Mouse (Mus musculus) myocyte (in vitro differentiated cells): ENCODE measurements at regions not wholly inside any gene's neighbourhood (a gene's known extent, or its start where the extent isn't known, plus 50 kb on each side); places are given as distances from the start of the nearest gene placed in this dataset.

Experiments used
- CEBPB ChIP-seq: IDR thresholded peaks from 2 replicates; pipeline ENCODE4 v1.6.1; 2011; ENCODE audit warnings: mild to moderate bottlenecking, moderate library complexity; ENCODE audit not compliant: poor library complexity, insufficient read depth, severe bottlenecking
- E2F4 ChIP-seq: IDR thresholded peaks from one replicate; pipeline ENCODE4 v1.6.1; 2011; ENCODE audit warnings: mild to moderate bottlenecking, control low read depth, moderate library complexity; ENCODE audit not compliant: insufficient read depth
- MAX ChIP-seq: IDR thresholded peaks from one replicate; pipeline ENCODE4 v1.6.1; 2011; ENCODE audit warnings: low read depth, mild to moderate bottlenecking, control low read depth
- MYOD1 ChIP-seq, 3 experiments: IDR thresholded peaks; one replicate each; pipeline ENCODE4 v1.6.1; 2011; ENCODE audit warnings: control low read depth in 2 of 3, low read depth in 2 of 3, mild to moderate bottlenecking in 2 of 3, moderate library complexity in 1 of 3; ENCODE audit not compliant: insufficient read length in 2 of 3, control insufficient read depth in 1 of 3
- POLR2A ChIP-seq: IDR thresholded peaks from one replicate; pipeline ENCODE4 v1.6.1; 2011; ENCODE audit warnings: low read depth, mild to moderate bottlenecking, control low read depth, moderate library complexity; ENCODE audit not compliant: insufficient read length
- POLR2AphosphoS2 ChIP-seq: IDR thresholded peaks from one replicate; pipeline ENCODE4 v1.6.1; 2011; ENCODE audit warnings: low read depth, control low read depth; ENCODE audit not compliant: insufficient read length
- TCF12 ChIP-seq: IDR thresholded peaks from one replicate; pipeline ENCODE4 v1.6.1; 2011; ENCODE audit warnings: mild to moderate bottlenecking, control low read depth; ENCODE audit not compliant: poor library complexity, insufficient read depth, severe bottlenecking
- TCF3 ChIP-seq: IDR thresholded peaks from one replicate; pipeline ENCODE4 v1.6.1; 2011; ENCODE audit warnings: low read depth, control low read depth; ENCODE audit not compliant: insufficient read length
- USF1 ChIP-seq: IDR thresholded peaks from one replicate; pipeline ENCODE4 v1.6.1; 2011; ENCODE audit warnings: low read depth, mild to moderate bottlenecking, control low read depth, moderate library complexity

DNA sequence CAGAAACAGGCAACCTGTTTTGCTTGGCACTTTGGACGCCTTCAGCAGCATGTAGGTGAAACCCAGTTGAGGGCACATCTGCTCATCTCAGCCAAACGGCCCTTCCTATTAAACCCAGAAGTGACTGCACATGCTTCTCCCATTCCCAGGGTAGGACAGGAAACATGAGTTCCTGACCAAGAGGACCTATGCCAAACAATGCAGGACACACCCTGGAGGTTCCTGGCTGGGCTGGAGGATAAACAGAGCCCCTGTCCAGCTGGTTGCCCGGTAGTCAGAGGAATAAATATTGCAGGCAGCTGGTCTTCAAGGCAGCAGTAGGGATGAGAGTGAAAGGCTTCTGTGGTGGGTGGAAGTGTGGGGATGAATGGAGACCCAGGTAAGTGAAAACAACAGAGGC is 514.5 kb upstream of the Zdhhc25 start:
- TF ChIP-seq POLR2A = no peak
- no peak for TF ChIP-seq E2F4
- TF ChIP-seq POLR2AphosphoS2 = no peak
- TF ChIP-seq TCF12 = no peak
- TF ChIP-seq CEBPB = no peak
- TF ChIP-seq MAX = no peak
- TF ChIP-seq TCF3 = no peak
- TF ChIP-seq USF1 = no peak
- no peak for TF ChIP-seq MYOD1 (IDR thresholded peaks at IDR 0.05; ENCODE audit: control insufficient read depth in 1 of 3, insufficient read length in 2 of 3, low read depth in 2 of 3)
